Mouse (Mus musculus) limb, embryonic 11.5 days (tissue): Measurements from ENCODE around the gene Gm10722. TPM values are rescaled to one million over a fixed set of nuclear protein-coding genes. Genes with fewer than 3 reads are reported as not detected.
A peak's percentile ranks its signal among the peaks of the same experiment; 100 is the strongest.
"Not testable (repeated sequence)": the region's sequence is repeated elsewhere in the genome, so short reads cannot be mapped to it uniquely, and the experiment has no call there.

Experiments used
- ATAC-seq: fragments of 200-750 bp; cut with Nextera tagmentation; 2 replicates; pipeline ENCODE4 v1.8.0; 2017; ENCODE audit warnings: low read depth; ENCODE audit not compliant: insufficient number of reproducible peaks, low FRiP score, low TSS enrichment
- DNase-seq: peaks from one replicate; pipeline ENCODE4 v3.0.0-alpha.2; 2015; ENCODE audit warnings: low spot score
- H3K27ac ChIP-seq: fragments of 300-500 bp; sonication (generic); replicated peaks from 2 replicates; pipeline ENCODE4 v1.5.1; 2014; ENCODE audit warnings: low read depth, mild to moderate bottlenecking, low read length
- H3K27me3 ChIP-seq: fragments of 300-500 bp; sonication (generic); 2 replicates; pipeline ENCODE4 v1.6.1; 2014; ENCODE audit warnings: mild to moderate bottlenecking, low read length, mixed read lengths; ENCODE audit not compliant: control insufficient read depth, insufficient read depth
- H3K36me3 ChIP-seq: fragments of 300-500 bp; sonication (generic); 2 replicates; pipeline ENCODE4 v1.6.1; 2014; ENCODE audit warnings: mild to moderate bottlenecking, low read length, moderate library complexity, mixed read lengths; ENCODE audit not compliant: control insufficient read depth, insufficient read depth
- H3K4me1 ChIP-seq: fragments of 300-500 bp; sonication (generic); 2 replicates; pipeline ENCODE4 v1.6.1; 2014; ENCODE audit warnings: low read length, mixed read lengths; ENCODE audit not compliant: control insufficient read depth, insufficient read depth
- H3K4me2 ChIP-seq: fragments of 300-500 bp; sonication (generic); 2 replicates; pipeline ENCODE4 v1.6.1; 2014; ENCODE audit warnings: low read depth, mild to moderate bottlenecking, moderate library complexity; ENCODE audit not compliant: severe bottlenecking
- H3K4me3 ChIP-seq: fragments of 300-500 bp; sonication (generic); 2 replicates; pipeline ENCODE4 v1.5.1; 2014; ENCODE audit warnings: low read depth, low read length
- H3K9ac ChIP-seq: fragments of 300-500 bp; sonication (generic); 2 replicates; pipeline ENCODE4 v1.6.1; 2014; ENCODE audit warnings: mild to moderate bottlenecking, low read length
- H3K9me3 ChIP-seq: fragments of 300-500 bp; sonication (generic); 2 replicates; pipeline ENCODE4 v1.6.1; 2016; ENCODE audit warnings: low read length; ENCODE audit not compliant: control insufficient read depth
- WGBS: fragments of 180-500 bp; shearing (Covaris S2); extraction: QIAGEN DNeasy Blood & Tissue Kit; methylation state at CpG from one replicate; pipeline ENCODE4 v1.1.7; 2014; 5-methylcytosine and 5-hydroxymethylcytosine counted together
- microRNA-seq: library from miRNA; unstranded; fragments of <30 nt; microRNA quantifications from one replicate; pipeline ENCODE4, GENCODE M21; 2016
- polyA plus RNA-seq: library from polyadenylated mRNA; unstranded; fragments of >200 nt; fragmentation: Nextera tagmentation; extraction: Ambion mirVana; gene quantifications from 2 replicates; pipeline ENCODE4 v1.2.1, GENCODE M21; 2014

Gene Gm10722
- polyA plus RNA-seq, 1 experiment from 2014 or later, result not detected

DNA sequence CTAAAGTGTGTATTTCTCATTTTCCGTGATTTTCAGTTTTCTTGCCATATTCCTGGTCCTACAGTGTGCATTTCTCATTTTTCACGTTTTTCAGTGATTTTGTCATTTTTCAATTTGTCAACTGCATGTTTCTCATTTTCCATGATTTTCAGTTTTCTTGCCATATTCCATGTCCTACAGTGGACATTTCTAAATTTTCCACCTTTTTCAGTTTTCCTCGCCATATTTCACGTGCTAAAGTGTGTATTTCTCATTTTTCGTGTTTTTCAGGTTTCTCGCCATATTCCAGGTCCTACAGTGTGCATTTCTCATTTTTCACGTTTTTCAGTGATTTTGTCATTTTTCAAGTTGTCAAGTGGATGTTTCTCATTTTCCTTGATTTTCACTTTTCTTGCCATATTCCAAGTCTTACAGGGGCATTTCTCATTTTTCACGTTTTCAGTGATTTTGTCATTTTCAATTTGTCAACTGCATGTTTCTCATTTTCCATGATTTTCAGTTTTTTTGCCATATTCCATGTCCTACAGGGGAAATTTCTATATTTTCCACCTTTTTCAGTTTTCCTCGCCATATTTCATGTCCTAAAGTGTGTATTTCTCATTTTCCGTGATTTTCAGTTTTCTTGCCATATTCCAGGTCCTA lies 30.1 kb downstream of the Gm10722 start:
- 69% methylated on average over 2 of the region's 10 CpGs for WGBS
- not testable (repeated sequence) for ATAC-seq

DNA sequence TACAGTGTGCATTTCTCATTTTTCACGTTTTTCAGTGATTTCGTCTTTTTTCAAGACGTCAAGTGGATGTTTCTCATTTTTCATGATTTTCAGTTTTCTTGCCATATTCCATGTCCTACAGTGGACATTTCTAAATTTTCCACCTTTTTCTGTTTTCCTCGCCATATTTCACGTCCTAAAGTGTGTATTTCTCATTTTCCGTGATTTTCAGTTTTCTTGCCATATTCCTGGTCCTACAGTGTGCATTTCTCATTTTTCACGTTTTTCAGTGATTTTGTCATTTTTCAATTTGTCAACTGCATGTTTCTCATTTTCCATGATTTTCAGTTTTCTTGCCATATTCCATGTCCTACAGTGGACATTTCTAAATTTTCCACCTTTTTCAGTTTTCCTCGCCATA lies 33.6 kb downstream of the Gm10722 start, which contains the start of gene Gm17535:
Gm17535 (plus strand) TSS at position 301 of the 400 bp plus-strand sequence.
- H3K27me3 ChIP-seq, H3K9me3 ChIP-seq, H3K4me1 ChIP-seq, DNase-seq, H3K27ac ChIP-seq, H3K4me2 ChIP-seq, ATAC-seq, H3K36me3 ChIP-seq, H3K9ac ChIP-seq, H3K4me3 ChIP-seq: not testable (repeated sequence)
- no CpG with 5 or more reads among the region's 8 CpGs for WGBS

More for the DNA sequence above, 30.1 kb downstream of the Gm10722 start:
- H3K4me3 ChIP-seq, H3K27me3 ChIP-seq, H3K4me2 ChIP-seq, H3K9ac ChIP-seq, H3K4me1 ChIP-seq, H3K9me3 ChIP-seq, H3K27ac ChIP-seq, H3K36me3 ChIP-seq: not testable (repeated sequence)
- peak; percentile 83 for DNase-seq

DNA sequence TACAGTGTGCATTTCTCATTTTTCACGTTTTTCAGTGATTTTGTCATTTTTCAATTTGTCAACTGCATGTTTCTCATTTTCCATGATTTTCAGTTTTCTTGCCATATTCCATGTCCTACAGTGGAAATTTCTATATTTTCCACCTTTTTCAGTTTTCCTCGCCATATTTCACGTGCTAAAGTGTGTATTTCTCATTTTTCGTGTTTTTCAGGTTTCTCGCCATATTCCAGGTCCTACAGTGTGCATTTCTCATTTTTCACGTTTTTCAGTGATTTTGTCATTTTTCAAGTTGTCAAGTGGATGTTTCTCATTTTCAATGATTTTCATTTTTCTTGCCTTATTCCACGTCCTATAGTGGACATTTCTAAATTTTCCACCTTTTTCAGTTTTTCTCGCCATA lies 35.9 kb downstream of the Gm10722 start, which contains the start of gene Gm10715:
Gm10715 (plus strand) TSS at position 301 of the 400 bp plus-strand sequence.
- WGBS, result 76% methylated on average over 6 of the region's 8 CpGs
- H3K9ac ChIP-seq, ATAC-seq, H3K4me1 ChIP-seq, H3K4me2 ChIP-seq, H3K27me3 ChIP-seq, H3K9me3 ChIP-seq, H3K27ac ChIP-seq, DNase-seq, H3K4me3 ChIP-seq, H3K36me3 ChIP-seq: not testable (repeated sequence)

DNA sequence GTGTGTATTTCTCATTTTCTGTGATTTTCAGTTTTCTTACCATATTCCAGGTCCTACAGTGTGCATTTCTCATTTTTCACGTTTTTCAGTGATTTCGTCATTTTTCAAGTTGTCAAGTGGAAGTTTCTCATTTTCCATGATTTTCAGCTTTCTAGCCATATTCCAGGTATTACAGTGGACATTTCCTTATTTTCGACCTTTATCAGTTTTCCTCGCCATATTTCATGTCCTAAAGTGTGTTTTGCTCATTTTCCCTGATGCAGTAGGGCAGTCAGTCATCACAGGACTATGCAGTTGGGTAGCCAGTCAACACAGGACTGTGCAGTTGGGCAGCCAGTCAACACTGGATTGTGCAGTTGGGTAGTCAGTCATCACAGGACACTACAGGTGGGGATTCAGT lies 37.4 kb downstream of the Gm10722 start:
- 68% methylated on average over 4 of the region's 4 CpGs for WGBS
- not testable (repeated sequence) for DNase-seq

More for the DNA sequence above, 37.4 kb downstream of the Gm10722 start:
- not testable (repeated sequence) for ATAC-seq, H3K4me1 ChIP-seq, H3K4me3 ChIP-seq, H3K4me2 ChIP-seq, H3K9ac ChIP-seq, H3K9me3 ChIP-seq, H3K27ac ChIP-seq, H3K27me3 ChIP-seq, H3K36me3 ChIP-seq

Small RNA genes within 50 kb of the gene (microRNA-seq; reads per million reads assigned to microRNA genes)
- gene Mir101c, result not detected

Other genes with a start within 250 kb of the Gm10722 start
- not detected in 2 replicates for gene Gm11168, start 2.4 kb downstream of the Gm10722 start, polyA plus RNA-seq
- gene Gm10721, start 12.2 kb downstream of the Gm10722 start, polyA plus RNA-seq, result not detected in 2 replicates
- not detected in 2 replicates for gene Gm10720, start 14.7 kb downstream of the Gm10722 start, polyA plus RNA-seq
- not detected in 2 replicates for gene Gm10719, start 16.5 kb downstream of the Gm10722 start, polyA plus RNA-seq
- gene Gm10718, start 22.6 kb downstream of the Gm10722 start, polyA plus RNA-seq, result not detected in 2 replicates
- not detected in 2 replicates for gene Gm10717, start 24.5 kb downstream of the Gm10722 start, polyA plus RNA-seq
- not detected in 2 replicates for gene Gm17535, start 33.7 kb downstream of the Gm10722 start, polyA plus RNA-seq
- gene Gm10715, start 36.0 kb downstream of the Gm10722 start, polyA plus RNA-seq, result not detected in 2 replicates